Mouse (Mus musculus): ENCODE data around the gene 4930467E23Rik.
"Not testable (repeated sequence)": the region's sequence is repeated elsewhere in the genome, so short reads cannot be mapped to it uniquely, and the experiment has no call there.

DNA sequence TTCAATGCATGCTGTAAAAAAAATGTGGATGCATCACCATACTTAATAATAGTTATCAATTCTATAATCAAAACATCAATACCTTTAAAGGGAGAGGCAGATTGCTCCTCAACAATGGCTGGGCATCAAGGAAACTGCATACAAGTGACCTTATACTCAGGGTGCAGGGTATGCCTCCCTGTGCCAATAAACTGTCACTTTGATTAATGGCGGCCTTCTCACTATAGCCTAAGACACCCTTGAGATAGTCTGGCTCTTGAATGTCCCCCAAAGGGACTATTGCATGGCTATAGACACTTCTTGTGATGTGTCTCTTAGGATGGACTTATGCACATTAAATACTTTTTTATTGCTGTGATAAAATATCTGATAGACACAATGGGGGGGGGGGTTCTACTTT lies 48.8 kb downstream of the 4930467E23Rik start:
- TF ChIP-seq CTCF (IDR thresholded peaks at IDR 0.05); EP300 (IDR thresholded peaks at IDR 0.05; ENCODE audit: insufficient read depth, low read depth, low read length); POLR2A (IDR thresholded peaks at IDR 0.05; ENCODE audit: insufficient read depth, low read depth, low read length): not testable (repeated sequence)

Data from heart, adult 2 months (tissue).